Mouse (Mus musculus) cerebellum, adult 2 months (tissue): Measurements from ENCODE around the gene Rsu1.

Experiments
- CTCF ChIP-seq: fragments of 200-500 bp; IDR thresholded peaks from 2 replicates; pipeline ENCODE4 v1.5.1; 2011; ENCODE audit warnings: low read depth, mild to moderate bottlenecking, control low read depth, low read length, moderate library complexity, borderline replicate concordance; ENCODE audit not compliant: insufficient read depth
- POLR2A ChIP-seq: fragments of 200-500 bp; IDR thresholded peaks from 2 replicates; pipeline ENCODE4 v1.6.1; 2011; ENCODE audit warnings: low read length, control low read depth, borderline replicate concordance; ENCODE audit not compliant: insufficient read depth

DNA sequence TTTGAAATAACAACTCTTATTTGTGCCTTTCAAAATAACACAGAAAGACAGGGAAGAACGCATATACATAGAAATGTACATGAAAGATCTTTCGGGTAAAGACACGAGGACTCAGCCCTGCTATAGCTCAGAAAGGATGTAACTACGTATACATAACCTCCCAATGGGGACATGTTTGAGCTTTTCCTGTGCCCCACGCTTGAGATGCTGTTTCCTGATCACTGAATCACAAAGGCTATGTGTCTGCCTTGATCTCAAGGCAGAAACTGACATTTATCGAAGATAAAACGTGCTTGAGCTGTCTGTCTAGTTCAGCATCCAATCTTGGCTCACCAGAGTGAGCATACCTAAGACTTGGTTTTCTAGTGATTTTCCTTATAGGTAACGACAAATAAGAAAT, 138.8 kb downstream of the Rsu1 start:
- TF ChIP-seq CTCF (no peak), POLR2A (no peak)
